Mouse (Mus musculus) gastrocnemius, postnatal 14 days (tissue): ENCODE results near the gene Fam189a1. TPM values are rescaled to one million over a fixed set of nuclear protein-coding genes. Genes with fewer than 3 reads are reported as not detected.

Source experiments
- DNase-seq: peaks from one replicate; pipeline ENCODE4 v3.0.0; 2021; ENCODE audit warnings: mixed read lengths
- intact Hi-C: fragments of 180-260 bp; cut with DNase I; formaldehyde crosslinking; loops from one replicate; pipeline ENCODE4 v1.15.1; 2025; ENCODE audit warnings: low total_unique reads
- total RNA-seq, 2 experiments: library from RNA; stranded (reverse); gene quantifications; 2 replicates each; pipeline ENCODE4 v1.2.3; 2021

Fam189a1 gene
- total RNA-seq, 2 experiments from 2014 or later, result 0.09 TPM; not detected in 1

- no peak for DNase-seq
- intact Hi-C loops, result no loop called here
These were observed 107.0 kb downstream of the Fam189a1 start for GRCm38 (mm10) chr7:65049236-65049954.

- intact Hi-C loops, result no loop called here
- no peak for DNase-seq
These were observed 108.7 kb downstream of the Fam189a1 start for GRCm38 (mm10) chr7:65047700-65048099.

- DNase-seq, result no peak
- intact Hi-C loops, result no loop called here
These were observed 109.7 kb downstream of the Fam189a1 start for GRCm38 (mm10) chr7:65046690-65047089.

- intact Hi-C loops, result no loop called here
These were observed 112.1 kb downstream of the Fam189a1 start for GRCm38 (mm10) chr7:65044280-65044679.

GRCm38 (mm10) chr7:65041106-65041505 lies 115.3 kb downstream of the Fam189a1 start:
- intact Hi-C loops, result no loop called here
- no peak for DNase-seq

More at GRCm38 (mm10) chr7:65044280-65044679, 112.1 kb downstream of the Fam189a1 start:
- no peak for DNase-seq

- DNase-seq, result no peak
- intact Hi-C loops, result no loop called here
These were observed 124.6 kb downstream of the Fam189a1 start for GRCm38 (mm10) chr7:65031741-65032140.

GRCm38 (mm10) chr7:65031195-65031594 lies 125.2 kb downstream of the Fam189a1 start:
- DNase-seq, result no peak
- intact Hi-C loops, result no loop called here

GRCm38 (mm10) chr7:65029985-65030384 lies 126.4 kb downstream of the Fam189a1 start:
- intact Hi-C loops, result no loop called here
- DNase-seq, result no peak

- DNase-seq, result no peak
- intact Hi-C loops, result no loop called here
These were observed 135.1 kb downstream of the Fam189a1 start for GRCm38 (mm10) chr7:65021298-65021697.

- DNase-seq, result no peak
- intact Hi-C loops, result no loop called here
These were observed 138.2 kb downstream of the Fam189a1 start for GRCm38 (mm10) chr7:65018036-65018679.

- intact Hi-C loops, result no loop called here
- DNase-seq, result no peak
These were observed 139.0 kb downstream of the Fam189a1 start for GRCm38 (mm10) chr7:65017348-65017747.

GRCm38 (mm10) chr7:65011133-65011532 lies 145.2 kb downstream of the Fam189a1 start:
- intact Hi-C loops, result no loop called here
- no peak for DNase-seq

GRCm38 (mm10) chr7:65010275-65010674 lies 146.1 kb downstream of the Fam189a1 start:
- intact Hi-C loops, result no loop called here
- DNase-seq, result no peak

- intact Hi-C loops, result no loop called here
- no peak for DNase-seq
These were observed 150.6 kb downstream of the Fam189a1 start for GRCm38 (mm10) chr7:65005731-65006130.

- intact Hi-C loops, result no loop called here
- DNase-seq, result no peak
These were observed 156.6 kb downstream of the Fam189a1 start for GRCm38 (mm10) chr7:64999718-65000214.

- intact Hi-C loops, result loop anchor here (2.0 kb wide), 1 partner anchor 45 kb away; no protein-coding TSS in a partner anchor
- no peak for DNase-seq
These were observed 158.6 kb downstream of the Fam189a1 start for GRCm38 (mm10) chr7:64997743-64998142.

- intact Hi-C loops, result loop anchor here (2.0 kb wide), 1 partner anchor 43 kb away; no protein-coding TSS in a partner anchor
- no peak for DNase-seq
These were observed 160.4 kb downstream of the Fam189a1 start for GRCm38 (mm10) chr7:64995946-64996444.

GRCm38 (mm10) chr7:64989406-64989805 lies 167.0 kb downstream of the Fam189a1 start:
- DNase-seq, result no peak
- intact Hi-C loops, result no loop called here

GRCm38 (mm10) chr7:64988015-64988414 lies 168.4 kb downstream of the Fam189a1 start:
- no peak for DNase-seq
- intact Hi-C loops, result no loop called here

- intact Hi-C loops, result no loop called here
- DNase-seq, result no peak
These were observed 171.8 kb downstream of the Fam189a1 start for GRCm38 (mm10) chr7:64984468-64985120.
